8 mouse cellular contexts compared by ENCODE assay signal in genomic region chr8:21955321-21955720, GRCm38 (mm10). TPM values are rescaled to one million over a fixed set of nuclear protein-coding genes. Genes with fewer than 3 reads are reported as not detected.
DNase-seq lines count a peak whose midpoint lies in the region; ATAC-seq lines count a peak whose summit lies in the region.
"Had no signal": no experiment of that assay in that cellular context is flagged by ENCODE, and none has a peak within 500 bp of the region (broad histone marks: within the 10 kb centered on the region; RNA-seq: fewer than 3 reads in every experiment).

No protein-coding gene starts in this region.

- no peak overlapping the region for H3K9ac ChIP-seq in midbrain, embryonic 11.5 days (ENCODE audit: low read length)
- no peak overlapping the region for H3K9ac ChIP-seq in midbrain, embryonic 13.5 days (replicated peaks)
- H3K9ac ChIP-seq in hindbrain, embryonic 16.5 days (ENCODE audit: low read depth, low read length): no peak overlapping the region
- H3K9ac ChIP-seq: heart, embryonic 15.5 days had no signal

- intact Hi-C loops in left cerebral cortex, postnatal 4 days (cut with DNase I): no loop called here

- no peaks in the 10 kb centered on the region for H3K4me1 ChIP-seq in midbrain, embryonic 11.5 days (ENCODE audit: control insufficient read depth, insufficient read depth, low read length)
- H3K4me1 ChIP-seq in midbrain, embryonic 13.5 days (replicated peaks): no peaks in the 10 kb centered on the region
- no peaks in the 10 kb centered on the region for H3K4me1 ChIP-seq in hindbrain, embryonic 16.5 days (ENCODE audit: control insufficient read depth, insufficient read depth, low read depth, low read length)
- H3K4me1 ChIP-seq: heart, embryonic 15.5 days had no signal

- WGBS in midbrain, embryonic 11.5 days: 8% methylated on average over 9 of the region's 9 CpGs
- 7% methylated on average over 9 of the region's 9 CpGs for WGBS in midbrain, embryonic 13.5 days
- WGBS in hindbrain, embryonic 16.5 days: 8% methylated on average over 9 of the region's 9 CpGs

- no peak for ATAC-seq in midbrain, embryonic 11.5 days (ENCODE audit: low FRiP score)
- no peak for ATAC-seq in midbrain, embryonic 13.5 days
- peak; percentile 50; the same call in 1 of the 2 replicates for ATAC-seq in hindbrain, embryonic 16.5 days

- no peak overlapping the region for H3K4me3 ChIP-seq in midbrain, embryonic 11.5 days (ENCODE audit: low read depth, low read length)
- no peak overlapping the region for H3K4me3 ChIP-seq in midbrain, embryonic 13.5 days (replicated peaks)
- H3K4me3 ChIP-seq in hindbrain, embryonic 16.5 days (ENCODE audit: low read length): no peak overlapping the region
- H3K4me3 ChIP-seq: heart, embryonic 15.5 days had no signal

- H3K9me3 ChIP-seq in midbrain, embryonic 11.5 days (ENCODE audit: control insufficient read depth, low read length): no peaks in the 10 kb centered on the region
- H3K9me3 ChIP-seq in midbrain, embryonic 13.5 days: no peaks in the 10 kb centered on the region
- H3K9me3 ChIP-seq in hindbrain, embryonic 16.5 days (ENCODE audit: control insufficient read depth, low read length): no peaks in the 10 kb centered on the region
- H3K9me3 ChIP-seq: heart, embryonic 15.5 days had no signal

- no peaks in the 10 kb centered on the region for H3K36me3 ChIP-seq in midbrain, embryonic 11.5 days (ENCODE audit: control insufficient read depth, insufficient read depth, low read length)
- no peaks in the 10 kb centered on the region for H3K36me3 ChIP-seq in midbrain, embryonic 13.5 days
- no peaks in the 10 kb centered on the region for H3K36me3 ChIP-seq in hindbrain, embryonic 16.5 days (ENCODE audit: control insufficient read depth, insufficient read depth, low read length)
- H3K36me3 ChIP-seq: heart, embryonic 15.5 days had no signal

- H3K4me2 ChIP-seq in midbrain, embryonic 11.5 days: no peak overlapping the region
- H3K4me2 ChIP-seq in midbrain, embryonic 13.5 days (replicated peaks): no peak overlapping the region
- H3K4me2 ChIP-seq in hindbrain, embryonic 16.5 days (ENCODE audit: low read length): no peak overlapping the region
- H3K4me2 ChIP-seq: heart, embryonic 15.5 days had no signal

- H3K27ac ChIP-seq in midbrain, embryonic 11.5 days (ENCODE audit: low read depth, low read length): no peak overlapping the region
- H3K27ac ChIP-seq in midbrain, embryonic 13.5 days: no peak overlapping the region
- H3K27ac ChIP-seq in hindbrain, embryonic 16.5 days (ENCODE audit: low read depth, low read length): no peak overlapping the region
- H3K27ac ChIP-seq: heart, embryonic 15.5 days had no signal

- peak; percentile 88 for DNase-seq in midbrain, embryonic 11.5 days (ENCODE audit: low spot score, missing footprints)
- peak; percentile 18 for DNase-seq in adipocyte (ENCODE audit: low spot score)
- peak; percentile 36 to 58 for DNase-seq in cerebellum, postnatal 4 days (ENCODE audit: low spot score in 2 of 2)
- DNase-seq in left cerebral cortex, postnatal 4 days: peak; percentile 47
- DNase-seq in right cerebral cortex, adult 18-20 months: peak; percentile 48

- no peaks in the 10 kb centered on the region for H3K27me3 ChIP-seq in midbrain, embryonic 11.5 days (ENCODE audit: control insufficient read depth, insufficient read depth, low read length)
- H3K27me3 ChIP-seq in midbrain, embryonic 13.5 days: no peaks in the 10 kb centered on the region
- H3K27me3 ChIP-seq in hindbrain, embryonic 16.5 days (replicated peaks; ENCODE audit: control insufficient read depth, insufficient read depth, low read length): no peaks in the 10 kb centered on the region
- H3K27me3 ChIP-seq: heart, embryonic 15.5 days had no signal

RNA-seq across cellular contexts. Expression of gene Fam90a1a, which starts 3.2 kb away (rescaled TPM):
- not detected in 2 replicates for polyA plus RNA-seq in midbrain, embryonic 11.5 days (2014; fragmentation: Nextera tagmentation; extraction: Ambion mirVana)
- not detected in 2 replicates for polyA plus RNA-seq in midbrain, embryonic 13.5 days (2015; fragmentation: Nextera tagmentation; extraction: Ambion mirVana)
- not detected in 2 replicates for polyA plus RNA-seq in hindbrain, embryonic 16.5 days (2015; fragmentation: Nextera tagmentation; extraction: Ambion mirVana)
- not detected for total RNA-seq in left cerebral cortex, postnatal 4 days (2021)
- polyA plus RNA-seq: heart, embryonic 15.5 days had no signal

RNA-seq across cellular contexts. Expression of gene Defb13, which starts 8.8 kb away (rescaled TPM):
- not detected in 2 replicates for polyA plus RNA-seq in midbrain, embryonic 11.5 days (2014; fragmentation: Nextera tagmentation; extraction: Ambion mirVana)
- polyA plus RNA-seq in midbrain, embryonic 13.5 days (2015; fragmentation: Nextera tagmentation; extraction: Ambion mirVana): not detected in 2 replicates
- not detected in 2 replicates for polyA plus RNA-seq in hindbrain, embryonic 16.5 days (2015; fragmentation: Nextera tagmentation; extraction: Ambion mirVana)
- total RNA-seq in left cerebral cortex, postnatal 4 days (2021): not detected
- polyA plus RNA-seq: heart, embryonic 15.5 days had no signal

RNA-seq across cellular contexts. Expression of gene Ccdc70, which starts 14.3 kb away (rescaled TPM):
- not detected in 2 replicates for polyA plus RNA-seq in midbrain, embryonic 11.5 days (2014; fragmentation: Nextera tagmentation; extraction: Ambion mirVana)
- polyA plus RNA-seq in midbrain, embryonic 13.5 days (2015; fragmentation: Nextera tagmentation; extraction: Ambion mirVana): not detected in 2 replicates
- not detected in 2 replicates for polyA plus RNA-seq in hindbrain, embryonic 16.5 days (2015; fragmentation: Nextera tagmentation; extraction: Ambion mirVana)
- not detected for total RNA-seq in left cerebral cortex, postnatal 4 days (2021)
- polyA plus RNA-seq: heart, embryonic 15.5 days had no signal

RNA-seq across cellular contexts. Expression of gene Defb35, which starts 17.2 kb away (rescaled TPM):
- polyA plus RNA-seq in midbrain, embryonic 11.5 days (2014; fragmentation: Nextera tagmentation; extraction: Ambion mirVana): not detected in 2 replicates
- polyA plus RNA-seq in midbrain, embryonic 13.5 days (2015; fragmentation: Nextera tagmentation; extraction: Ambion mirVana): not detected in 2 replicates
- polyA plus RNA-seq in hindbrain, embryonic 16.5 days (2015; fragmentation: Nextera tagmentation; extraction: Ambion mirVana): not detected in 2 replicates
- total RNA-seq in left cerebral cortex, postnatal 4 days (2021): not detected
- polyA plus RNA-seq: heart, embryonic 15.5 days had no signal

RNA-seq across cellular contexts. Expression of gene Defb15, which starts 22.8 kb away (rescaled TPM):
- polyA plus RNA-seq in midbrain, embryonic 11.5 days (2014; fragmentation: Nextera tagmentation; extraction: Ambion mirVana): not detected in 2 replicates
- not detected in 2 replicates for polyA plus RNA-seq in midbrain, embryonic 13.5 days (2015; fragmentation: Nextera tagmentation; extraction: Ambion mirVana)
- polyA plus RNA-seq in hindbrain, embryonic 16.5 days (2015; fragmentation: Nextera tagmentation; extraction: Ambion mirVana): not detected in 2 replicates
- not detected for total RNA-seq in left cerebral cortex, postnatal 4 days (2021)
- polyA plus RNA-seq: heart, embryonic 15.5 days had no signal

Comparison
In these comparisons a context has a peak if more than half of its experiments do, and no peak if none do; other contexts are left out.
1. DNase-seq: peak in every context shown above with its lines; median percentile 88 in midbrain, embryonic 11.5 days; 48 in right cerebral cortex, adult 18-20 months; 47 in cerebellum, postnatal 4 days; 47 in left cerebral cortex, postnatal 4 days; 18 in adipocyte.